Mouse (Mus musculus) liver, embryonic 14.5 days (tissue): ENCODE results near the gene Msn.

Source experiments
- CTCF ChIP-seq: IDR thresholded peaks from 2 replicates; pipeline ENCODE4 v1.5.1; 2016; ENCODE audit warnings: antibody characterized with exemption, low read depth, control low read depth
- EP300 ChIP-seq: IDR thresholded peaks from 2 replicates; pipeline ENCODE4 v1.6.1; 2016; ENCODE audit warnings: antibody characterized with exemption, low read depth

GRCm38 (mm10) chrX:96130139-96130538, 34.3 kb downstream of the Msn start:
- TF ChIP-seq CTCF (peak; percentile 19; the same call in 1 of the 2 replicates), EP300 (no peak)
